Mouse (Mus musculus): ENCODE results near the gene Fgf12.
A peak's percentile ranks its signal among the peaks of the same experiment; 100 is the strongest.

The Fgf12 gene

GRCm38 (mm10) chr16:28752638-28753118 is at the start of gene Fgf12:
Fgf12 (minus strand) TSS chr16:28753068.
- DNase-seq, result no peak

- peak; percentile 71 for DNase-seq
Measured at GRCm38 (mm10) chr16:28793115-28793514, 40.2 kb upstream of the Fgf12 start.

DNA sequence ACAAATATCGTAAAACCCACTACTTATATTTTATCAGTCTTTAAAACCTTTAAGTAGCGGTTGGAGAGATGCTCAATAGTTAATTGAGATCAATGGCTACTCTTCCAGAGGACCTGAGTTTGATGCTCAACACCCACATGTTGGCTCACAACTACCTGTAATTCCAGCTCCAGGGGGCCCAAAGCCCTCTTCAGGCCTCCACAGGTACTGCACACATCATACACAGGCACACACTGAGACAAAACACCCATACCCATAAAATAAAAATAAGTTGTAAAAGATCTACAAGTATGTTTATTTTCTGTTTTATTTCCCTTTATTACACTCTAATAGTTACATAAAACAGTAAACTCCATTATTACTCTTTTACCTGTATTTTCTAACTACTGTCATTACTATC is 17.4 kb upstream of the Fgf12 start:
- no peak for DNase-seq

DNA sequence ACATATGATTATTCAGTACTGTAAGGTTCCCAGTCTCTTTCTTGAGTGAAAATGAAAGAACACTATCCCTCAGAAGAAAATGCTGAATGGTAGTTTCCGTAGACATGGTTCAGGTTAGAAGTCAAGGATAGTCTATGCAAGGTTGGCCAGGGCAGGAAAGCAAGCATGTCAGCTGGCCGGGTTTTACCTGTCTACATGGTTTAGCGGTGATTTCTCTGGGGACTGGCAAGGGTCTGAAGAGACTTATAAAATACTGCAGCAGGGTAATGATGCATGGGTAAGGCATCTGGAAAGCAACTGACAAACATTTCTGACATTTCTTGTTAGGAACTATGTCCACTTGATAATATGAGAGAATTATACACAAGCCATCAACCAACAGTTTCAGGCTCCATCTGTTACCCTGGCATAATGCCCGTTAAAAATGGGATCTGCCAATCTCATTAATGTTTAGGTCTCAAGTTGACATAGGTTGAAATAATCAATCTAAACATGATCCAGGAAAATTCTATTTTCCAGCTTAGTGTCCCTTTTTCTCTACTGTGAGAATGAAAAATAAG is 8.6 kb upstream of the Fgf12 start:
- DNase-seq, result peak; percentile 52

DNA sequence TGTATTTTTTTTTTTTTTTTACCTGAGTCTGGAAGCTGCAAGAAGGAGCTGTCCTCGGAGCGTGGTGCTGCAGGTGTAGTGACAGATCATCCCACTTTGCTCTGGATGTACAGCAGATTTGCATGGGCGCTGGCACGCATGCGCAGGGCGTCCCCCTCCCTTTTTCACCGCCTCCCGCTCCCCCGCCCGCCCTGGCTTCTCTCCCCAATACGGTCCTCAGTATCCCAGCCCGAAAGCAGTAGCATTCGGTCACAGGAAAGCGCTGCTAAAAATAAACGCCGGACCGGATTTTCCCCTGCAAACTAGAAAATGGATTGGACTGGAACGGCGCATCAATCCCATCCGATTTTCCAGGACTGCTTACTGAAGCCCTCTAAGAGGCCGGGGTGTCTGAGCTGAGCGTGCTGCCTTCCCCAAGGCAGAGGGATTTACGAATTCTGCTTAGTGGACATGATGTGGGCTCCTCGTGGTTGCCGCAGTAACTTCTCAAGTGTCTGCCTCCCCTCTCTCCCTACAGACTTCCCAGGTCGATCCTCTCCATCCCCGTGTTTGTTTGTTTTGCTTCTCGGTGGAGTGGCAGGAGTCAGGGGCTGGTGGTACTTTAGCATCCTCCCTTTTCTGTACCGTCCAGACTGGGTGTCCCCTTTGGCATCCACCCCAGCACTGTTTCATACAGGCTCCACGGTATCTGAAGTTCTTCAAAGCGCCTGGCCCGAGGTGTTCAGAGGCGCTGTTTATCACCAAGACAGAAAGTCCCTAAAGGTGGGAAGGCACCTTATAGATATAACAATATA is 453 bp upstream of the Fgf12 start:
- peak; percentile 94 for DNase-seq

DNA sequence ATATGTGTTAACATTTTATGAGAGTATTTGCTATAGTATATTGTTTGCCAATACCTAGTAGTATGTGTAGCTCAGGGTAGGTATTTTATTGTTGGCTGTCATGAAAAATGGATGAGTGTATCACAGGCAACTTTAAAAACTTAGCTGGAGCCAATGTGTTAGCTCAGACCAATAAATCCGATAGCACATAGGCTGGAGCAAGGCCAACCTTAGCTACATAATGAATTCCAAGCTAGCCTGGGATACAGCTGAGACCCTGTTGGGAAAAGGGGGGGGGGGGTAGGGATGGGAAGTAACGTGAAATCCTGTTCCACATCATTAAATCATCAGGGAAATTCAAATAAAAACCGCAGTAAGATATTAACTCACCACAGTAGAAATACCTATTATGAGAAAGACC is 18.4 kb downstream of the Fgf12 start:
- no peak for DNase-seq

DNA sequence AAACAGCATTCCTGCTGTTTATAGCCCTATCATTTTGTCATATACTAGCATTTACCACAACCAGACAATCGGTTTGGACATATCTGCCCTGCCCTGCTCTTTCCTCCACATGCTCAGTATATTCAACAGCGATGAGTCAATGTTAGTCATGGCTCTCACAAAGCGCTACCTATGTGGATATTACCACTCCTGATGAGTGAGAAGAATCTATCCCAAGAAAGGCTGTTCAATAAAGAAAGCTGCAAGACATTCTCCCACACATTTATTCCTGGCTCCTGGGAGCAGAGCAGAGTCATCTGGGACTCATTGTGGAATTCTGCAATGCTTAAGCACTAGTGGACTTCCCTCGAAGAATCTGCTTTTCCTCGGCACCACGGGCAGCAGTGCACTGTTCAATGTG is 26.1 kb downstream of the Fgf12 start:
- DNase-seq, result no peak

- no peak for DNase-seq
Measured at GRCm38 (mm10) chr16:28706623-28707022, 46.2 kb downstream of the Fgf12 start.

DNA sequence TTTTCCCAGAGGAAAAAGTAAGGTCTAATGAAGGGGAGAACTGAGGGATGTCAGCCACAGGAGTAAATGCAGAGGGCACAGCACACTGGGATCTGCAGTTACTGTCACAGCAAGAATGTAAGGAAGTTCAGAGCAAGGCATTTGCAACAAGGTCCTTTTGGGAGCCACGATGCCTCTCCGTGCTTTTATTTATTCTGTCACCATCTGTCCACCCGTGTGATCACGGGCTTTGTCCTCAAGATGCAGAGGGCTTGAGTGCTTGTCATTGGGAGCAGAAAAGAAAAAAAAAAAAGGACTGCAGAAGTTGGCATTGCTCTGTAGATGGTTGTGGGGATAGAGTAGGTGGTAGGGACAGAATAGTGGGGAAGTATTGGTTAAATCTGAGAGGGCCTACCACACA is 52.5 kb downstream of the Fgf12 start:
- no peak for DNase-seq

GRCm38 (mm10) chr16:28696851-28697250 is 56.0 kb downstream of the Fgf12 start:
- DNase-seq, result no peak

DNA sequence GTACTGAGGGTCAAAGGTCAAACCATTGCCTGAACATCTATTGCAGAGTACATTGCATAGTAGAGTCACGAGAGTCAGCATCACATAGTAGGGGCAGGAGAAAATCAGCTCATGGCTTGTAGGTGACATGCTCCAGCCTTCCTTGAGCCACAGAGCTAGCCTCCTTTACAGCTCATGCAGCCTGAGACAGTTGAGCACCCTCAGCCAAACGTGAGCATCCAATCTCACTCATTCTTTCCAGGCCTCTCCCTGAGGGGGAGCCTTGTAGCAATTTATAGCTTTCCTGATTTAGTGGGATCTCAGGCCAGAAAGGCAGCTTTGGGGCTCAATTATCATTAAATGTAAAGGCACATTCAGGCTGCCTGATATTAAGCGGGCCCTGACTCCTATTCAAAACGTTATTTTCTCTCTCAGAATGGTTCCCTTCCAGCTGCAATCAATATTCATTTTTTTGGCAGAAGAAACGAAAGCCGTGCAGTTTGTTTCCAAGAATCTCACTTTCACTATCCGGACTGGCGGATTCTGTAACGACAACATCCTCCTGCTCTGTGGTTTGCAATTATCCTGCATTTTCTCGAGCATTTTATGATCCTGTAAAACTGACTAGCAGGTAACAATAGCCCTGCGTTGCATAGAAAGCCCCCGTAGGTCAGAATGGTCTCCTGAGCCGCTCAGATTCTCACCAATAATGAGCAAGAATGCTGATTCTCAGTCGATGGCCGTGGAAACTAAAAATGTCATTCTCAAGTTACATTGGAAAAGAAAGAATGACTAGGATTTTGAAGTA is 58.6 kb downstream of the Fgf12 start:
- DNase-seq, result no peak

- no peak for DNase-seq
Measured at GRCm38 (mm10) chr16:28688861-28689385, 63.9 kb downstream of the Fgf12 start.

GRCm38 (mm10) chr16:28681625-28682024 is 71.2 kb downstream of the Fgf12 start:
- no peak for DNase-seq

GRCm38 (mm10) chr16:28668815-28669347 is 84.0 kb downstream of the Fgf12 start:
- DNase-seq, result no peak

- DNase-seq, result no peak
Measured at GRCm38 (mm10) chr16:28652640-28653039, 100.2 kb downstream of the Fgf12 start.

DNA sequence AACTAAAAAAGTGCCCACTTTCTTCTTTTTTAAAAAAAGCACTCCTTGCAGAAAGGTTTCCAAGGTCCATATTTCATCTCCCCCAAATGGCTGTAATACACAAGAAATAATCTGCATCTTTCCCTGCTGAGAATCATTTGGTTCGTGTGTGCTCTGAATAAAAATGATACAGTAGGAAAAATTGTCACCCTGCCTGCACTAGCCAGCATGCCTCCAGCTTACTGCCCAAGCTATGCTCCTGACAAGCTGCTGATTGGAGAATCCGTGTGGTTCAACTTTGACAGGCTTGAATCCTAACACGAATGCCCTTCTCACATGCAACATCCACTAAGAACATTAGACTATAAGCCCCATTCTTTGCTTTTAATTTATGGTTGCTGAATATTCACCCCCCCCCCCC is 102.3 kb downstream of the Fgf12 start:
- DNase-seq, result no peak

DNA sequence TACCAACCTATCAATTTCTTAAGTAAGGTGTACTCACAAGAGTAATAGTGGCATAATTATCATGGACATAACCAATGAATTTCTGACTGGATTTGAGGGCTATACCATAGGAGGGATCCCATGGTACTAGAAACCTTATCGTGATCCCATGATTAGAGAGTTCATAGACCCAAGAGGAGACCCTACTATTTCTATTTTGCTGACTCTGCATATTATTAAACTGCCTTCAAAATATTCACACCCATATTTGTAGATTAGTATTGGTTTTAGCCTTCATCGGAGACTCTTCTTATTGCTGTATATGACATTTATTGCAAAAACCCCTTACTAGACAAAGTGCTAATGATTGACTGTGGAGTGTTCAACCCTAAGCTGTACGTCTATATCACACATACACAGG is 107.8 kb downstream of the Fgf12 start:
- DNase-seq, result no peak

DNA sequence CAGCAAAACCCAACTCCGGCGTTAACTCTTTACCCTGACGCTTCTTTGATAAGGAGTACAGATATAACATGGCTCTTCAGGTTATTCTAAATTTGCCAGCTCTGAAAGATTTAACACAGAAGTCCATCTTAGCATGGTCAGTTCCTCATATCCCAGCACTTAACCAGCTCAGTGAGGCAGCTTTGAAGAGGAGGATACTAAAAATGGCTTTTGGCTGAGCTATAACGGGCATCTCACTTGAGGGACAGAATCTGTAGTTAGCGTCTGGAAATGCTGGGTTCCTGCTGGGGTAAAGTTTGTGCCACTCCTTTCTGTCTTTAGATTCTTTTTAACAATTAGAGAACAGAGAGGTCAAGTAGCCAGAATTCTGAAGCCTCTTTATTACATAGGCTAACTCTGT is 121.1 kb downstream of the Fgf12 start:
- no peak for DNase-seq

GRCm38 (mm10) chr16:28630771-28631484 is 121.9 kb downstream of the Fgf12 start:
- DNase-seq, result no peak

DNA sequence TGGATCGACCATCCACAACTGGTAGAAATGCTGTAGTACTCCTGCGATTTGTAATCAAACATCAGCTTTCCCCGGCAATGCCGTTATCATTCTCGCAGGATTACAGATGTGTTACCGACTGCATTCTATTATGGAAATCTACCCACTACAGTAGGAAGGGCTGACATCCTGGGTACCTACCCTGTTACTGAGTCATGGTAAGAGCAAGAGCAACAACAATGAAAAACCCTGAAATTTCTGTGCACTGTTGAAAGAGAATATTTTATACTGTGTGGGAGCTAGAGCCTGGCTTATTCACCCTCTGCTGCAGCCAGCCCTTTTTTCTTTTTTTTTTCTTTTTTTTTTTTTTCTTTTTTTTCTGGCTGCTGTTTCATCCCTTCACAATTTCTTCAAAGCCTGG is 126.6 kb downstream of the Fgf12 start:
- DNase-seq, result no peak

GRCm38 (mm10) chr16:28625689-28626088 is 127.2 kb downstream of the Fgf12 start:
- no peak for DNase-seq

DNA sequence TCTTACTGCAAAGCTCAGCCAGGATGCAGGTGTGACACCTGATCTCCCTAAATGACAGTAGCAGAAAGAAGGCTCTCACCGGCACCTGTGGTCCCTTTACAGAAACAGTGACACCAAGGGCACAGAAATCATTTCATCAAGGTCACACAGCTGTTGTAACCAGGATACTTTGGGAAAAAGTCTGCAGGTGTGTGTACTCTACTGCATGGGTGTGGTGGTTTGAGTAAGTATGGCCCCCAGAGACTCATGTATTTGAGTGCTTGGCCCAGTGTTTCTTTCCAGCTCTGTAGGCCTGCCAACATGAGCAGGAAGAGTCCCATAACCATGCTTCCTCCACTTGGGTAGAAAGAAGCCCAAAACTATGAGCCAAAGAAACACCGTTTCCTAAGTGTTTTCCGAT is 138.5 kb downstream of the Fgf12 start:
- no peak for DNase-seq

DNA sequence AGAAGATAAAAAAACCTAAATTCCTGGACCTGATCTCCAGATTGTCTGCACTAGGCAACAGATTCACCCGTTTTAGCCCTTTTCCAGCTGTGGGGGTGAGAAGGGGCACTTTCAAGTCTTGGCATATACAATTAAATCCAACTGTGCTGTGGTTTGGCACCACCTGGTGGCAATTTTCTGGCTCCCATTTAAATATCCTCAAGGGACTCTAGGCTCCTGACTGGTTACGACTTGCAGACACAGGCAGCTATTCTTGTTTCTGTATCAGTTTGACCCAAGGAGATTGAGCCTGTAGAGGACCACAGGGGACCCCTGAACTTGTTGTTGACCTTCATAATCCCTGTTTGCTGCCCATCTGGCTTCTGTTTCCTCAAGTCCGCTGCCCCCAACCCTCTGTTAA is 141.9 kb downstream of the Fgf12 start:
- DNase-seq, result peak; percentile 68

Data from retina, postnatal 1 day (tissue).